Mouse (Mus musculus) lung, embryonic 14.5 days (tissue): ENCODE data around the gene Gsn. TPM values are rescaled to one million over a fixed set of nuclear protein-coding genes. Genes with fewer than 3 reads are reported as not detected.
A peak's percentile ranks its signal among the peaks of the same experiment; 100 is the strongest.

ENCODE experiments used
- ATAC-seq: fragments of 200-750 bp; cut with Nextera tagmentation; 2 replicates; pipeline ENCODE4 v1.8.0; 2017; ENCODE audit warnings: mild to moderate bottlenecking, moderate TSS enrichment, moderate library complexity; ENCODE audit not compliant: insufficient read depth
- DNase-seq: peaks from one replicate; pipeline ENCODE4 v3.0.0-alpha.2; 2015
- H3K27ac ChIP-seq: fragments of 300-500 bp; sonication (generic); 2 replicates; pipeline ENCODE4 v1.5.1; 2014; ENCODE audit warnings: low read depth, mild to moderate bottlenecking, moderate library complexity
- H3K27me3 ChIP-seq: fragments of 300-500 bp; sonication (generic); 2 replicates; pipeline ENCODE4 v1.6.1; 2014; ENCODE audit warnings: low read length, control low read depth; ENCODE audit not compliant: insufficient read depth
- H3K36me3 ChIP-seq: fragments of 300-500 bp; sonication (generic); 2 replicates; pipeline ENCODE4 v1.6.1; 2014; ENCODE audit warnings: control low read depth; ENCODE audit not compliant: insufficient read depth
- H3K4me1 ChIP-seq: fragments of 300-500 bp; sonication (generic); 2 replicates; pipeline ENCODE4 v1.6.1; 2014; ENCODE audit warnings: antibody characterized with exemption, control low read depth; ENCODE audit not compliant: insufficient read depth
- H3K4me2 ChIP-seq: fragments of 300-500 bp; sonication (generic); 2 replicates; pipeline ENCODE4 v1.6.1; 2014; ENCODE audit warnings: mild to moderate bottlenecking
- H3K4me3 ChIP-seq: fragments of 300-500 bp; sonication (generic); 2 replicates; pipeline ENCODE4 v1.5.1; 2014; ENCODE audit warnings: low read depth, low read length
- H3K9ac ChIP-seq: fragments of 300-500 bp; sonication (generic); 2 replicates; pipeline ENCODE4 v1.6.1; 2014
- H3K9me3 ChIP-seq: fragments of 300-500 bp; sonication (generic); 2 replicates; pipeline ENCODE4 v1.6.1; 2016; ENCODE audit warnings: low read depth, low read length, control low read depth
- CTCF ChIP-seq: IDR thresholded peaks from 2 replicates; pipeline ENCODE4 v1.5.1; 2016; ENCODE audit warnings: antibody characterized with exemption, low read depth
- WGBS: fragments of 180-500 bp; shearing (Covaris S2); extraction: QIAGEN DNeasy Blood & Tissue Kit; methylation state at CpG from one replicate; pipeline ENCODE4 v1.1.7; 2014; 5-methylcytosine and 5-hydroxymethylcytosine counted together
- polyA plus RNA-seq: library from polyadenylated mRNA; unstranded; fragments of >200 nt; fragmentation: Nextera tagmentation; extraction: Ambion mirVana; gene quantifications from 2 replicates; pipeline ENCODE4 v1.2.1, GENCODE M21; 2014

Gene Gsn
- polyA plus RNA-seq, 1 experiment from 2014 or later = 95.9 TPM

DNA sequence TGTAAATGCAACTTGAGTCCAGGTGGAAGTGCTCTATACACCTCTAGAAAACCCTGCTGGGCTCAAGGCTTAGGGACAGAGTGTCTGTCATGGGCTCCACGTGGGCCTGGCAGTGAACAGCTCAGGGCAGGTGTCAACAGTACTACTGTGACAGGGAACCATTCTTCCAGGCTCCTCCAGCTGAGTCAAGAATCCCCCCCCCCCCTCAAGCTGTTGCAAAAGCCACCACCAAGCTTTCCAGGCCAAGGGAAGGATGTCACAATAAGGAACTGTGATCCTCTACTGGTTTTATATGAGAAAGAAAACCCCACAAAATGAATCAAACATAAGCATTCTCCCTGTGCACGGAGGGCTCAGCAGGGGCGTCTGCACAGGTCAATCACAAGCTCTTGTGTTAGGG lies 58.1 kb downstream of the Gsn start:
- TF ChIP-seq CTCF = no peak
- H3K4me2 ChIP-seq = no peak overlapping the region
- DNase-seq = no peak

DNA sequence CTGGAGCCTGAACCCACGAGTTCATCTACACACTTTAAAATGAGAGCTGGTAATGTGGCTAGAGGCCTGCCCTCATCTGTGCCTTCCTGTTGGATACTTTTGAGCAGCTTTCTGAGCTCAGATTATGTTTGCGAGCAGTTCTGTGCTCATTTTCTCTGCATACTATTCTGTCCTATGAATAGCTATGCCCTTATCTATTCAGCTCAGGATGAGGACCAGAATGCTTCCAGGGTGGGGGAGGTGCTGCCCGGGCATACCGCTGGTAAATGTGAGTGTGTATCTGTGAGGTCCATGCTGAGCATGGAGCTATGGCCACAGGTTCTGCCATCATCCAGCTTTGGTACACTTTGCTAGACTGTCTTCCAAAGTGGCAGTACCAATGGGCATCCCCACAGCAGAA lies 61.4 kb downstream of the Gsn start:
- H3K27ac ChIP-seq = no peak overlapping the region
- H3K4me3 ChIP-seq = no peak overlapping the region
- H3K4me1 ChIP-seq = no peaks in the 10 kb centered on the region
- H3K9ac ChIP-seq = no peak overlapping the region
- H3K27me3 ChIP-seq = no peaks in the 10 kb centered on the region
- no peak for TF ChIP-seq CTCF
- H3K36me3 ChIP-seq = peaks cover 21% of the 10 kb centered on the region
- H3K9me3 ChIP-seq = no peaks in the 10 kb centered on the region
- DNase-seq (no peak), ATAC-seq (no peak)
- WGBS = 74% methylated on average over 4 of the region's 4 CpGs
- no peak overlapping the region for H3K4me2 ChIP-seq

More for the DNA sequence above, 58.1 kb downstream of the Gsn start:
- Histone ChIP-seq H3K27ac (no peak overlapping the region), H3K9ac (no peak overlapping the region), H3K4me1 (no peaks in the 10 kb centered on the region), H3K27me3 (no peaks in the 10 kb centered on the region), H3K9me3 (no peaks in the 10 kb centered on the region), H3K4me3 (no peak overlapping the region), H3K36me3 (0 out of 2 replicates have a peak, but pooled peaks cover 4% of the 10 kb centered on the region)
- WGBS = 39% methylated on average over 3 of the region's 3 CpGs
- ATAC-seq = no peak

DNA sequence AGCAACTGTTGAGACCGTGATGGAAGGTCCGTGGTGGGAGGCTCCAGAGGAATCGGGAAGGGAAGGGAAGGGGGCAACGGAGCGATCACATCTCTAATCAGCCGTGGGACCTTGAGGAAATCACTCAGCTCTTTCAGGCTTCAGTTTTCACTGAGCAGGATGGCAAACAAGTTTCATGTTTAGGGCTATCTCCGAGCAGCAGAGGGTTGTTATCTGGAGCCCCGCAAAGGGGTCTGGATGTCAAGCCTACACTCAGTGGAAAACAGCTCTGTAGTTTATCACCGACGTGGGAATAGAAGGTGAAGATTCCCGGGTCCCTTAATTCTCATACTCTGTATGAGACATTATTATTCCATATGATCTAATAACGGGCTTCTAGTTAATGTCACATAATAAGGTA lies 62.2 kb downstream of the Gsn start:
- ATAC-seq = no peak

DNA sequence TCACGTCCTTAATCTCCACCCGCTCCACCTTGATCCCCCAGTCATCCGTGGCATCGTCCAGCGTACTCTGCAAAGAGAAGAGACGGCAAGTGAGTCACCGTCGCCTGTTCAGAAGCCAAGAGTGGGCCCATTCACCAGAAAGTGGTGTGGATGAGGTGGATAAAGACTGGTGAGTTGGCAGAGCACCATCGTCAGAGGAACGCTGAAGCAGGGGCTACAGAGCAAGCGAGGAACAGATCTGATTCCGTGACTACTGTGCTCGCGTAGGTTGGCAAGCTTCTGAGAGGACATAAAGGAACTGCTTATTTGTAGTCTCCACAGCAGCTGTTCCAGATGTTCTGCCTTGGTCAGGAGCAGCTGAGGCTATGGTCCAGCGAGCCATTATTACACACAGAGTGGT lies 64.2 kb downstream of the Gsn start:
- WGBS = 88% methylated on average over 15 of the region's 15 CpGs
- peaks cover 20% of the 10 kb centered on the region for H3K36me3 ChIP-seq

More for the DNA sequence above, 62.2 kb downstream of the Gsn start:
- Histone ChIP-seq H3K36me3 (peaks cover 21% of the 10 kb centered on the region), H3K4me3 (no peak overlapping the region), H3K4me1 (no peaks in the 10 kb centered on the region), H3K9me3 (no peaks in the 10 kb centered on the region), H3K9ac (no peak overlapping the region), H3K4me2 (no peak overlapping the region), H3K27ac (no peak overlapping the region), H3K27me3 (no peaks in the 10 kb centered on the region)
- 82% methylated on average over 12 of the region's 12 CpGs for WGBS
- no peak for DNase-seq
- TF ChIP-seq CTCF = no peak

DNA sequence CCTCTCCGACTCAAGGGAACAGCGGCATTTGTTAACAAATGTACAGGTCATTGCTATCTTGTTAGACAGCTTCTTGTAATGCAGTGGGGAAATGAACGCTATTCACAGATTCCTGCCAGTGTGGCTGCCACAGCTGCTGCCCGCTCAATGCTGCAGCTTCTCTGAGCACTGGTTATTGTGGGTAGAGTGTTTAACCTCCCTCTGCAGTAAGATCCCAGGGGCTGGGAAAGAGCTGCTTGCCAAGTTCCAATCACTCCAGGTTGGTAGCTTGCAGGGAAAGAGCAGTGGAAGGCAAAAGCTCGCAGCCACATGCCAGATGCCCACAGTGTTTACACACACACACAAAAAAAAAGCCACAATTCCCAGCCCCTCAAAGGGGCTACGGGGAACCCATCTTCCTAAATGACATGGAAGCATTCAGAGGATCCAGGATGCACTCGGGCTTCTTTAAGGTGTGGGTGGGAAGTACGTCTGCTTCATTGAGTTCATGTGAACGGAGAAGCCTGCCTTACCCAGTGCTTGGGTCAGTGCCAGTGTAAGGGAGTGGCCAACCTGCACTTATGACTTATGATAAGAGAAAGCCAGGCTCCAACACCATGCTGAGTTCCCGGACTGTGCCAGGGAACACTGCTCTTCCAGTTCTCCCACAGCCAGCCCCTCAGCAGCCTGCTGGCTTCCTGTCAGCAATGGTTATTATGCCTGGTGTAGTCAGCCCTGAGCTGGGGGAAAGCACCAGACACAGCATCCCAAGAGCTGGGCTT lies 66.4 kb downstream of the Gsn start:
- no peaks in the 10 kb centered on the region for H3K27me3 ChIP-seq
- H3K27ac ChIP-seq = no peak overlapping the region
- no peak for TF ChIP-seq CTCF
- 51% methylated on average over 10 of the region's 10 CpGs for WGBS
- peak; percentile 56; the same call in 1 of the 2 replicates for ATAC-seq
- peak; percentile 55 for DNase-seq
- no peaks in the 10 kb centered on the region for H3K4me1 ChIP-seq
- H3K4me3 ChIP-seq = no peak overlapping the region
- H3K4me2 ChIP-seq = no peak overlapping the region
- H3K36me3 ChIP-seq = peaks cover 17% of the 10 kb centered on the region
- H3K9ac ChIP-seq = no peak overlapping the region
- no peaks in the 10 kb centered on the region for H3K9me3 ChIP-seq

More for the DNA sequence above, 64.2 kb downstream of the Gsn start:
- no peak overlapping the region for H3K9ac ChIP-seq
- DNase-seq (no peak), ATAC-seq (no peak)
- H3K4me1 ChIP-seq = no peaks in the 10 kb centered on the region
- no peaks in the 10 kb centered on the region for H3K9me3 ChIP-seq
- H3K27me3 ChIP-seq = no peaks in the 10 kb centered on the region
- no peak overlapping the region for H3K4me2 ChIP-seq
- no peak overlapping the region for H3K4me3 ChIP-seq
- no peak overlapping the region for H3K27ac ChIP-seq
- TF ChIP-seq CTCF = no peak

DNA sequence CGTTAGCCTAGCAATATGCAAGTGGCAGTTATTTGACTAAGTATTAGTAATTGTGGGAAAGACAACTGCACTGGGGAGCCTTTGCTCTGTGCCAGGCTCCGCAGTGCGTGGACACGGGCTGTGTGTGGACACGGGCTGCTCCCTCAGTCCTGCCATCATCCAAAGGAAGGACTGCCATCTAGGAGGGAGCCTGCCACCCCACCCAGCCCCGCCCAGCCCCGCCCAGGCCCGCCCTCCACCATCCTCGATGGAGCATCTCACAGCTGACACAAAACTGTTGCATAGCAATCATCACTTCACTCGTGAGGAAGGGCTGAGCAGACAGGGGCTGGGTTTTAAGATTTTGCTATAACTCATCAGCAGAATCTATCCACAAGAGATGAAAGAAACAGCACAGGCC lies 69.8 kb downstream of the Gsn start:
- no peaks in the 10 kb centered on the region for H3K4me1 ChIP-seq

DNA sequence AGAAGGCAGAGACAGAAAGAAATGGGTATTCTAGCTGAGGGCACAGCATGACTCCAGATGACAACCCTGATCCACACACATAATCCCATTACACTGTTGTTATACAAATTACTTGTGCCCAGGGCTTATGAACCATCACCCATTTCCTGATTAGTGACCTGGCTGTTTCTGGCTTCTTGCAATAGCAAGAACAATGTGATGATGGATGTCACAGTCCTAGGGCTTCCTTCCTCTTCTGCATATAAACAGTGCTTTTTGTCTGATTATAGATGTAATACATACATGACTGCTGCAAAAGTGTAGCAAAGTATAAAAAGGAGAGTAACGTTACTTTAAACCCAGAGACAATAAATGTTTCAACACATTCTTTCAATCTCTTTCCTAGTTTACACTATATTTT lies 70.8 kb downstream of the Gsn start:
- no peak for ATAC-seq
- Histone ChIP-seq H3K9me3 (no peaks in the 10 kb centered on the region), H3K9ac (no peak overlapping the region), H3K4me3 (no peak overlapping the region), H3K4me2 (no peak overlapping the region), H3K36me3 (no peaks in the 10 kb centered on the region), H3K4me1 (no peaks in the 10 kb centered on the region), H3K27ac (no peak overlapping the region), H3K27me3 (no peaks in the 10 kb centered on the region)
- 25% methylated on average over 1 of the region's 1 CpGs for WGBS
- TF ChIP-seq CTCF = no peak
- DNase-seq = peak; percentile 32

More for the DNA sequence above, 69.8 kb downstream of the Gsn start:
- Histone ChIP-seq H3K9ac (no peak overlapping the region), H3K4me3 (no peak overlapping the region), H3K4me2 (no peak overlapping the region), H3K27me3 (no peaks in the 10 kb centered on the region), H3K27ac (no peak overlapping the region), H3K9me3 (no peaks in the 10 kb centered on the region), H3K36me3 (peaks cover 6% of the 10 kb centered on the region; the same call in 1 of the 2 replicates)
- no peak for TF ChIP-seq CTCF
- ATAC-seq = no peak
- no peak for DNase-seq
- 66% methylated on average over 10 of the region's 10 CpGs for WGBS
